Mouse (Mus musculus) B cell, adult 62 days (primary cell): ENCODE results near the gene Chrdl2. TPM values are rescaled to one million over a fixed set of nuclear protein-coding genes. Genes with fewer than 3 reads are reported as not detected.

Experiments used
- total RNA-seq: library from RNA; stranded (reverse); gene quantifications from 4 replicates; pipeline ENCODE4 v1.2.4, GENCODE M21; 2023

The Chrdl2 gene
- not detected in 4 replicates for total RNA-seq

GRCm38 (mm10) chr7:100005790-100006189 is at the start of gene Chrdl2:
Chrdl2 (plus strand) TSS chr7:100006172.

GRCm38 (mm10) chr7:99980132-99980591 is 25.8 kb upstream of the Chrdl2 start, which contains the start of gene Rnf169:
Rnf169 (minus strand) TSS chr7:99980448.

Other genes with a start within 250 kb of the Chrdl2 start
- gene Olfr521, start 242.7 kb upstream of the Chrdl2 start, total RNA-seq, result not detected in 4 replicates
- gene Neu3, start 177.8 kb upstream of the Chrdl2 start, total RNA-seq, result 1.5 to 3.2 TPM (median 2.4 TPM) in 4 replicates
- not detected in 4 replicates for gene Xrra1, start 147.1 kb upstream of the Chrdl2 start, total RNA-seq
- 71.6 to 102 TPM (median 85.9 TPM) in 4 replicates for gene Spcs2, start 142.7 kb upstream of the Chrdl2 start, total RNA-seq
- 28.6 to 30.3 TPM (median 29.7 TPM) in 4 replicates for gene Rnf169, start 25.7 kb upstream of the Chrdl2 start, total RNA-seq
- gene Pold3, start 115.4 kb downstream of the Chrdl2 start, total RNA-seq, result 61.6 to 72.7 TPM (median 63.1 TPM) in 4 replicates
- 0.82 to 1.4 TPM (median 1.1 TPM) in 4 replicates for gene Lipt2, start 153.1 kb downstream of the Chrdl2 start, total RNA-seq
- not detected in 4 replicates for gene Kcne3, start 170.3 kb downstream of the Chrdl2 start, total RNA-seq
- 16.7 to 19.2 TPM (median 18.6 TPM) in 4 replicates for gene Pgm2l1, start 221.2 kb downstream of the Chrdl2 start, total RNA-seq